Mouse (Mus musculus): ENCODE data around the gene Ntm. TPM values are rescaled to one million over a fixed set of nuclear protein-coding genes. Genes with fewer than 3 reads are reported as not detected.

Gene Ntm
- polyA plus RNA-seq, 1 experiment from 2014 or later = 21.4 TPM

- no peaks in the 10 kb centered on the region for H3K4me1 ChIP-seq
- H3K4me2 ChIP-seq = no peak overlapping the region
- H3K27me3 ChIP-seq = no peaks in the 10 kb centered on the region
- 75% methylated on average over 2 of the region's 2 CpGs for WGBS
- ATAC-seq (ENCODE audit: borderline replicate concordance, extremely low read depth, low FRiP score, low TSS enrichment) = no peak
- no peaks in the 10 kb centered on the region for H3K9me3 ChIP-seq
- H3K4me3 ChIP-seq = no peak overlapping the region
- no peak overlapping the region for H3K27ac ChIP-seq
- no peaks in the 10 kb centered on the region for H3K36me3 ChIP-seq
- no peak overlapping the region for H3K9ac ChIP-seq
Measured at GRCm38 (mm10) chr9:29181661-29182060, 781.3 kb downstream of the Ntm start.

- ATAC-seq (ENCODE audit: borderline replicate concordance, extremely low read depth, low FRiP score, low TSS enrichment) = no peak
- Histone ChIP-seq H3K9me3 (no peaks in the 10 kb centered on the region), H3K4me2 (no peak overlapping the region), H3K36me3 (no peaks in the 10 kb centered on the region), H3K27ac (no peak overlapping the region), H3K4me1 (no peaks in the 10 kb centered on the region), H3K27me3 (no peaks in the 10 kb centered on the region), H3K4me3 (no peak overlapping the region), H3K9ac (no peak overlapping the region)
- 60% methylated on average over 2 of the region's 2 CpGs for WGBS
Measured at GRCm38 (mm10) chr9:29165731-29166130, 797.2 kb downstream of the Ntm start.

DNA sequence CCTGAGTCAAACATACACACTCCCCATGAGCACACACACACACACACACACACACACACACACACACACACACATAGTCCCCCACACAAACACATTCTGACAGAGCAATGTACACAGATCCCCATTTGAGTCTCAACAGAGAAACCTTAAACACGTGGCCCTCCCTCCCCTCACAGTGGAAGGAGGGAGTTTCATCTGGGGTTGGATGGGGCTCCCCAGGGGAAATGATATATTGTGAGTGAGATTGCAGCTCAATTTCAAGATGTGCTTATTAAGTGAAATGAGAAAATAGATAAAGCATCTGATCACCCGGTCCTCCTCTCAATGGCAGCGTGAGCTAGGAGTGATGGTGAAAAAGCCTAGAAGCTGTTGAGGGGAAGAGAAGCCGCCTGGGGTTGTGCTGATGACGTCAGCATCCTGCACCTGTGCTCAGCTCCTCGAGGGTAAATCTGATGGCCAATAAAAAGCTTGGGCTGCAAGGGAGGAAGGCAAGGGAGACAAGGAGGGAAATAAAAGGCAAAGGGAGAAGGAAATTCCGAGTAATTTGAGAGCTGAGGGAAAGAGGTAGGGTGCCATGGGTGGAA, 801.8 kb downstream of the Ntm start:
- Histone ChIP-seq H3K27me3 (no peaks in the 10 kb centered on the region), H3K27ac (no peak overlapping the region), H3K4me1 (no peaks in the 10 kb centered on the region), H3K4me2 (no peak overlapping the region), H3K4me3 (no peak overlapping the region), H3K36me3 (no peaks in the 10 kb centered on the region), H3K9me3 (no peaks in the 10 kb centered on the region), H3K9ac (no peak overlapping the region)
- 28% methylated on average over 7 of the region's 7 CpGs for WGBS
- ATAC-seq (ENCODE audit: borderline replicate concordance, extremely low read depth, low FRiP score, low TSS enrichment) = no peak

- Histone ChIP-seq H3K9me3 (no peaks in the 10 kb centered on the region), H3K4me1 (no peaks in the 10 kb centered on the region), H3K36me3 (no peaks in the 10 kb centered on the region), H3K4me3 (no peak overlapping the region), H3K9ac (no peak overlapping the region), H3K4me2 (no peak overlapping the region), H3K27me3 (no peaks in the 10 kb centered on the region), H3K27ac (no peak overlapping the region)
- 14% methylated on average over 4 of the region's 4 CpGs for WGBS
- ATAC-seq (ENCODE audit: borderline replicate concordance, extremely low read depth, low FRiP score, low TSS enrichment) = no peak
Measured at GRCm38 (mm10) chr9:29145901-29146300, 817.0 kb downstream of the Ntm start.

GRCm38 (mm10) chr9:29136039-29136438, 826.9 kb downstream of the Ntm start:
- Histone ChIP-seq H3K36me3 (no peaks in the 10 kb centered on the region), H3K27me3 (no peaks in the 10 kb centered on the region), H3K4me3 (no peak overlapping the region), H3K4me2 (no peak overlapping the region), H3K9me3 (no peaks in the 10 kb centered on the region), H3K27ac (no peak overlapping the region), H3K9ac (no peak overlapping the region), H3K4me1 (no peaks in the 10 kb centered on the region)
- ATAC-seq (ENCODE audit: borderline replicate concordance, extremely low read depth, low FRiP score, low TSS enrichment) = no peak
- WGBS = 87% methylated on average over 4 of the region's 4 CpGs

GRCm38 (mm10) chr9:29130717-29131292, 832.1 kb downstream of the Ntm start:
- no peak overlapping the region for H3K27ac ChIP-seq
- H3K4me3 ChIP-seq = no peak overlapping the region
- ATAC-seq (ENCODE audit: borderline replicate concordance, extremely low read depth, low FRiP score, low TSS enrichment) = no peak
- no peaks in the 10 kb centered on the region for H3K4me1 ChIP-seq
- no peak overlapping the region for H3K9ac ChIP-seq
- no peaks in the 10 kb centered on the region for H3K36me3 ChIP-seq
- WGBS = 81% methylated on average over 5 of the region's 5 CpGs
- no peaks in the 10 kb centered on the region for H3K27me3 ChIP-seq
- H3K9me3 ChIP-seq = no peaks in the 10 kb centered on the region
- H3K4me2 ChIP-seq = no peak overlapping the region

- no peak overlapping the region for H3K4me2 ChIP-seq
- no peak for ATAC-seq (ENCODE audit: borderline replicate concordance, extremely low read depth, low FRiP score, low TSS enrichment)
- H3K27ac ChIP-seq = no peak overlapping the region
- no peaks in the 10 kb centered on the region for H3K27me3 ChIP-seq
- 68% methylated on average over 4 of the region's 4 CpGs for WGBS
- no peak overlapping the region for H3K4me3 ChIP-seq
- H3K9me3 ChIP-seq = no peaks in the 10 kb centered on the region
- no peak overlapping the region for H3K9ac ChIP-seq
- H3K4me1 ChIP-seq = no peaks in the 10 kb centered on the region
- H3K36me3 ChIP-seq = no peaks in the 10 kb centered on the region
Measured at GRCm38 (mm10) chr9:29130316-29130715, 832.6 kb downstream of the Ntm start.

DNA sequence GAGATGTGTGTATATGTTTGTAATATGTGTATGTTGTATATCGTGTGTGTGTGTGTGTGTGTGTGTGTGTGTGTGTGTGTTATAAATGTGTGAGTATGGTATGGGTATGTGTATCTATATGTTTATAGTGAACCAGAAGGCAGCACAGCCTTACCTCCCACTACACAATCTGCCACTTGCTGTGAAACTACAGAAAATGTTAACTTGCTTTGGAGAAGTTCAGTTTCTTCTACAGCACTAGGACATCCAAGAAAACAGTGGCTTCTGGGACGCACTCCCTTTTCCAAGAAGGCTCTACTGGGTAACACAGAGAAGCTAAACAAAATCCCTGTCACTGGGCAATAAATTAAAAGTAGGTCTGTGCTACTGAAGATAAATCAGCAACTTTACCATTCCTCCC, 834.5 kb downstream of the Ntm start:
- no peak overlapping the region for H3K27ac ChIP-seq
- no peaks in the 10 kb centered on the region for H3K27me3 ChIP-seq
- no peaks in the 10 kb centered on the region for H3K4me1 ChIP-seq
- H3K36me3 ChIP-seq = no peaks in the 10 kb centered on the region
- WGBS = 81% methylated on average over 2 of the region's 2 CpGs
- H3K4me2 ChIP-seq = no peak overlapping the region
- no peak overlapping the region for H3K9ac ChIP-seq
- no peak for ATAC-seq (ENCODE audit: borderline replicate concordance, extremely low read depth, low FRiP score, low TSS enrichment)
- no peak overlapping the region for H3K4me3 ChIP-seq
- no peaks in the 10 kb centered on the region for H3K9me3 ChIP-seq

DNA sequence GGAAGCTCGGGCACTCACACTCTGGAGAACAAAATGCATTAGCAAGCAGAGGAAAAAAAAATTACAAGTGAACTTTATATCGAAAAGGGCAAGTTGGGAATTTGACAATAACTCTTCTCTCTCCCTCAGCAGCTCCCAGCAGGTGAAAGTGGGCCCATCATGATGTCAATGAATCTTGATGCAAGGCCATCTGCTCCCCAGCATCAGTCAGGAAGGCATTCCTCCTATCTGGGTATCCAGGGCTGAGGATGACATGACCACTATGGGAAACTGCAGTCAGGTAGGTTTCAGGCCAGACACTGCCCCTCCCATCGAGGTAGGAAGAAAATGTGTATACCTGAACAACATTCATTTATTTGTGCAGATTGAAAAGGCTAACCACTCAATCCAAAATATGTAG, 838.5 kb downstream of the Ntm start:
- Histone ChIP-seq H3K4me1 (no peaks in the 10 kb centered on the region), H3K9me3 (no peaks in the 10 kb centered on the region), H3K4me2 (no peak overlapping the region), H3K27ac (no peak overlapping the region), H3K9ac (no peak overlapping the region), H3K27me3 (no peaks in the 10 kb centered on the region), H3K4me3 (no peak overlapping the region), H3K36me3 (no peaks in the 10 kb centered on the region)
- WGBS = 63% methylated on average over 3 of the region's 3 CpGs
- ATAC-seq (ENCODE audit: borderline replicate concordance, extremely low read depth, low FRiP score, low TSS enrichment) = no peak

GRCm38 (mm10) chr9:29123828-29124227, 839.1 kb downstream of the Ntm start:
- 71% methylated on average over 2 of the region's 2 CpGs for WGBS
- Histone ChIP-seq H3K4me2 (no peak overlapping the region), H3K9me3 (no peaks in the 10 kb centered on the region), H3K4me1 (no peaks in the 10 kb centered on the region), H3K36me3 (no peaks in the 10 kb centered on the region), H3K4me3 (no peak overlapping the region), H3K27me3 (no peaks in the 10 kb centered on the region), H3K9ac (no peak overlapping the region), H3K27ac (no peak overlapping the region)
- ATAC-seq (ENCODE audit: borderline replicate concordance, extremely low read depth, low FRiP score, low TSS enrichment) = no peak

GRCm38 (mm10) chr9:29117561-29118112, 845.3 kb downstream of the Ntm start:
- Histone ChIP-seq H3K9ac (no peak overlapping the region), H3K9me3 (no peaks in the 10 kb centered on the region), H3K36me3 (no peaks in the 10 kb centered on the region), H3K4me3 (no peak overlapping the region), H3K27me3 (no peaks in the 10 kb centered on the region), H3K4me1 (no peaks in the 10 kb centered on the region), H3K4me2 (no peak overlapping the region), H3K27ac (no peak overlapping the region)
- no peak for ATAC-seq (ENCODE audit: borderline replicate concordance, extremely low read depth, low FRiP score, low TSS enrichment)
- 47% methylated on average over 2 of the region's 2 CpGs for WGBS

DNA sequence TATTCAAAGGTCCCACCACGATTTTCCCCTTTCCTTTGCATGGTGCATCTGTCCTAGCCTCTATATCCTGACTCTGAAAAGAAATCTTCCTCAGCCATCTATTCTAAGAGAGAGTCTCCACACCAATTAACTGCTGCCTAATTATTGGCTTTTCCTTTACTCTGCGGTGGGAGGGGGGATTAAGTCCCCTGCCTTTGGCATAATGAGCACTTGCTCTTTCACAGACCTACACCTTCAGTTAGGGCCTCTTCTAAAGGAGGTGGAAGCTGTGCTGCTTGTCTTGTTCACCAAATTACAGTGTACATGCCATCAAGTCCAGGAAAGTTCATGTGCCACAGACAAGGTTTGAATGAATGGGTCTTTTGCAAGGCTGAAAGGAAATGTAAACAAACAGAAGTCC, 847.6 kb downstream of the Ntm start:
- no peak overlapping the region for H3K27ac ChIP-seq
- H3K4me3 ChIP-seq = no peak overlapping the region
- H3K9ac ChIP-seq = no peak overlapping the region
- H3K36me3 ChIP-seq = no peaks in the 10 kb centered on the region
- H3K27me3 ChIP-seq = no peaks in the 10 kb centered on the region
- no peaks in the 10 kb centered on the region for H3K9me3 ChIP-seq
- no peak overlapping the region for H3K4me2 ChIP-seq
- H3K4me1 ChIP-seq = no peaks in the 10 kb centered on the region
- WGBS = 59% methylated on average over 2 of the region's 2 CpGs
- ATAC-seq (ENCODE audit: borderline replicate concordance, extremely low read depth, low FRiP score, low TSS enrichment) = no peak

All from lung, embryonic 15.5 days (tissue).